Mouse (Mus musculus): ENCODE data around the gene Sncb. TPM values are rescaled to one million over a fixed set of nuclear protein-coding genes. Genes with fewer than 3 reads are reported as not detected.

The Sncb gene
- polyA plus RNA-seq (2012; rRNA removed): 45.8 and 73.6 TPM in 2 replicates

- DNase-seq (ENCODE audit: low read depth): peak; percentile 87
- TF ChIP-seq POLR2A (IDR thresholded peaks at IDR 0.05; ENCODE audit: borderline replicate concordance, extremely low read depth, insufficient read depth, insufficient read length, poor library complexity, severe bottlenecking) (no peak), CTCF (IDR thresholded peaks at IDR 0.05; ENCODE audit: borderline replicate concordance, extremely low read depth, insufficient read depth, insufficient read length) (peak; percentile 74)
Observed at GRCm38 (mm10) chr13:54766192-54766768, at the start of gene Sncb. Gene Sncb, minus strand, starts transcription at chr13:54766595.

- DNase-seq (ENCODE audit: low read depth): no peak
- TF ChIP-seq POLR2A (IDR thresholded peaks at IDR 0.05; ENCODE audit: borderline replicate concordance, extremely low read depth, insufficient read depth, insufficient read length, poor library complexity, severe bottlenecking) (no peak), CTCF (IDR thresholded peaks at IDR 0.05; ENCODE audit: borderline replicate concordance, extremely low read depth, insufficient read depth, insufficient read length) (no peak)
Observed at GRCm38 (mm10) chr13:54813381-54813780, 47.0 kb upstream of the Sncb start.

GRCm38 (mm10) chr13:54811476-54811875 lies 45.1 kb upstream of the Sncb start:
- no peak for DNase-seq (ENCODE audit: low read depth)
- TF ChIP-seq POLR2A (IDR thresholded peaks at IDR 0.05; ENCODE audit: borderline replicate concordance, extremely low read depth, insufficient read depth, insufficient read length, poor library complexity, severe bottlenecking) (no peak), CTCF (IDR thresholded peaks at IDR 0.05; ENCODE audit: borderline replicate concordance, extremely low read depth, insufficient read depth, insufficient read length) (no peak)

- TF ChIP-seq CTCF (IDR thresholded peaks at IDR 0.05; ENCODE audit: borderline replicate concordance, extremely low read depth, insufficient read depth, insufficient read length) (no peak), POLR2A (IDR thresholded peaks at IDR 0.05; ENCODE audit: borderline replicate concordance, extremely low read depth, insufficient read depth, insufficient read length, poor library complexity, severe bottlenecking) (no peak)
- DNase-seq (ENCODE audit: low read depth): no peak
Observed at GRCm38 (mm10) chr13:54808067-54808466, 41.7 kb upstream of the Sncb start.

- no peak for DNase-seq (ENCODE audit: low read depth)
- TF ChIP-seq CTCF (IDR thresholded peaks at IDR 0.05; ENCODE audit: borderline replicate concordance, extremely low read depth, insufficient read depth, insufficient read length) (no peak), POLR2A (IDR thresholded peaks at IDR 0.05; ENCODE audit: borderline replicate concordance, extremely low read depth, insufficient read depth, insufficient read length, poor library complexity, severe bottlenecking) (no peak)
Observed at GRCm38 (mm10) chr13:54806434-54806976, 40.1 kb upstream of the Sncb start.

- DNase-seq (ENCODE audit: low read depth): peak; percentile 74
- TF ChIP-seq POLR2A (IDR thresholded peaks at IDR 0.05; ENCODE audit: borderline replicate concordance, extremely low read depth, insufficient read depth, insufficient read length, poor library complexity, severe bottlenecking) (no peak), CTCF (IDR thresholded peaks at IDR 0.05; ENCODE audit: borderline replicate concordance, extremely low read depth, insufficient read depth, insufficient read length) (peak; percentile 76)
Observed at GRCm38 (mm10) chr13:54805134-54805838, 38.9 kb upstream of the Sncb start.

- no peak for DNase-seq (ENCODE audit: low read depth)
- TF ChIP-seq CTCF (IDR thresholded peaks at IDR 0.05; ENCODE audit: borderline replicate concordance, extremely low read depth, insufficient read depth, insufficient read length): peak; percentile 45
- no peak for TF ChIP-seq POLR2A (IDR thresholded peaks at IDR 0.05; ENCODE audit: borderline replicate concordance, extremely low read depth, insufficient read depth, insufficient read length, poor library complexity, severe bottlenecking)
Observed at GRCm38 (mm10) chr13:54803010-54803409, 36.6 kb upstream of the Sncb start.

GRCm38 (mm10) chr13:54800206-54800605 lies 33.8 kb upstream of the Sncb start:
- DNase-seq (ENCODE audit: low read depth): no peak
- TF ChIP-seq POLR2A (IDR thresholded peaks at IDR 0.05; ENCODE audit: borderline replicate concordance, extremely low read depth, insufficient read depth, insufficient read length, poor library complexity, severe bottlenecking) (no peak), CTCF (IDR thresholded peaks at IDR 0.05; ENCODE audit: borderline replicate concordance, extremely low read depth, insufficient read depth, insufficient read length) (no peak)

- TF ChIP-seq CTCF (IDR thresholded peaks at IDR 0.05; ENCODE audit: borderline replicate concordance, extremely low read depth, insufficient read depth, insufficient read length) (peak; percentile 95), POLR2A (IDR thresholded peaks at IDR 0.05; ENCODE audit: borderline replicate concordance, extremely low read depth, insufficient read depth, insufficient read length, poor library complexity, severe bottlenecking) (no peak)
- peak; percentile 90 for DNase-seq (ENCODE audit: low read depth)
Observed at GRCm38 (mm10) chr13:54799701-54800100, 33.3 kb upstream of the Sncb start.

- TF ChIP-seq POLR2A (IDR thresholded peaks at IDR 0.05; ENCODE audit: borderline replicate concordance, extremely low read depth, insufficient read depth, insufficient read length, poor library complexity, severe bottlenecking) (no peak), CTCF (IDR thresholded peaks at IDR 0.05; ENCODE audit: borderline replicate concordance, extremely low read depth, insufficient read depth, insufficient read length) (no peak)
- DNase-seq (ENCODE audit: low read depth): no peak
Observed at GRCm38 (mm10) chr13:54798740-54799139, 32.3 kb upstream of the Sncb start.

GRCm38 (mm10) chr13:54797861-54798643 lies 31.7 kb upstream of the Sncb start:
- no peak for TF ChIP-seq POLR2A (IDR thresholded peaks at IDR 0.05; ENCODE audit: borderline replicate concordance, extremely low read depth, insufficient read depth, insufficient read length, poor library complexity, severe bottlenecking)
- TF ChIP-seq CTCF (IDR thresholded peaks at IDR 0.05; ENCODE audit: borderline replicate concordance, extremely low read depth, insufficient read depth, insufficient read length): no peak
- no peak for DNase-seq (ENCODE audit: low read depth)
